Mouse (Mus musculus) adrenal gland, adult 18-20 months (tissue): ENCODE measurements around the gene Tacc2. TPM values are rescaled to one million over a fixed set of nuclear protein-coding genes. Genes with fewer than 3 reads are reported as not detected.

Experiments used
- DNase-seq, 2 experiments: peaks; one replicate each; pipeline ENCODE4 v3.0.0; 2021 to 2022; ENCODE audit warnings: low spot score in 2 of 2
- total RNA-seq, 2 experiments: library from RNA; stranded (reverse); gene quantifications; 1 replicate in 1 of 2; 2 replicates in 1 of 2; pipeline ENCODE4 v1.2.3; 2021

Tacc2 gene
- total RNA-seq, 2 experiments from 2014 or later = 32.3 to 33.3 TPM

- DNase-seq = no peak
Observed at GRCm38 (mm10) chr7:130676885-130677540, 99.8 kb downstream of the Tacc2 start.

GRCm38 (mm10) chr7:130677541-130678274 lies 100.5 kb downstream of the Tacc2 start:
- DNase-seq = no peak

- DNase-seq = no peak
Observed at GRCm38 (mm10) chr7:130678414-130678813, 101.2 kb downstream of the Tacc2 start.

- peak in 1 of 2 experiments; percentile 59 for DNase-seq
Observed at GRCm38 (mm10) chr7:130681798-130682197, 104.6 kb downstream of the Tacc2 start.

GRCm38 (mm10) chr7:130688601-130689000 lies 111.4 kb downstream of the Tacc2 start:
- no peak for DNase-seq

GRCm38 (mm10) chr7:130690869-130691268 lies 113.6 kb downstream of the Tacc2 start:
- DNase-seq = no peak

GRCm38 (mm10) chr7:130691931-130692330 lies 114.7 kb downstream of the Tacc2 start:
- no peak for DNase-seq

- DNase-seq = peak; percentile 39 to 40
Observed at GRCm38 (mm10) chr7:130692392-130692942, 115.2 kb downstream of the Tacc2 start.

- no peak for DNase-seq
Observed at GRCm38 (mm10) chr7:130692943-130693799, 115.9 kb downstream of the Tacc2 start.

GRCm38 (mm10) chr7:130693800-130694193 lies 116.6 kb downstream of the Tacc2 start:
- no peak for DNase-seq

- no peak for DNase-seq
Observed at GRCm38 (mm10) chr7:130695669-130696338, 118.6 kb downstream of the Tacc2 start.

- DNase-seq = no peak
Observed at GRCm38 (mm10) chr7:130696347-130697234, 119.4 kb downstream of the Tacc2 start.

- no peak for DNase-seq
Observed at GRCm38 (mm10) chr7:130698480-130698879, 121.2 kb downstream of the Tacc2 start.

- no peak for DNase-seq
Observed at GRCm38 (mm10) chr7:130701336-130701735, 124.1 kb downstream of the Tacc2 start.

- no peak for DNase-seq
Observed at GRCm38 (mm10) chr7:130705230-130705629, 128.0 kb downstream of the Tacc2 start.

GRCm38 (mm10) chr7:130708940-130709339 lies 131.7 kb downstream of the Tacc2 start:
- DNase-seq = no peak

- no peak for DNase-seq
Observed at GRCm38 (mm10) chr7:130709372-130710274, 132.4 kb downstream of the Tacc2 start.

GRCm38 (mm10) chr7:130711851-130712250 lies 134.6 kb downstream of the Tacc2 start:
- no peak for DNase-seq

GRCm38 (mm10) chr7:130713319-130713718 lies 136.1 kb downstream of the Tacc2 start:
- no peak for DNase-seq
